Mouse (Mus musculus) lung, postnatal 0 days (tissue): ENCODE results near the gene Ube2z.

ENCODE experiments used
- CTCF ChIP-seq: IDR thresholded peaks from 2 replicates; pipeline ENCODE4 v1.5.1; 2016; ENCODE audit warnings: antibody characterized with exemption, mild to moderate bottlenecking
- EP300 ChIP-seq: IDR thresholded peaks from 2 replicates; pipeline ENCODE4 v1.6.1; 2016; ENCODE audit warnings: antibody characterized with exemption, mild to moderate bottlenecking, control low read depth

- no peak for TF ChIP-seq CTCF
- TF ChIP-seq EP300: no peak
Measured at GRCm38 (mm10) chr11:96073295-96073993, 8.3 kb upstream of the Ube2z start.
